Mouse (Mus musculus) intestine, embryonic 16.5 days (tissue): Measurements from ENCODE around the gene Ddx31. TPM values are rescaled to one million over a fixed set of nuclear protein-coding genes. Genes with fewer than 3 reads are reported as not detected.

Experiments used
- ATAC-seq: fragments of 200-750 bp; cut with Nextera tagmentation; 2 replicates; pipeline ENCODE4 v1.8.0; 2017; ENCODE audit warnings: moderate TSS enrichment, moderate library complexity
- H3K27ac ChIP-seq: fragments of 300-500 bp; sonication (generic); 2 replicates; pipeline ENCODE4 v1.5.1; 2014; ENCODE audit warnings: mild to moderate bottlenecking, low read length
- H3K27me3 ChIP-seq: fragments of 300-500 bp; sonication (generic); replicated peaks from 2 replicates; pipeline ENCODE4 v1.6.1; 2014; ENCODE audit warnings: low read length, control low read depth, mixed read lengths; ENCODE audit not compliant: control insufficient read depth, insufficient read depth
- H3K36me3 ChIP-seq: fragments of 300-500 bp; sonication (generic); 2 replicates; pipeline ENCODE4 v1.6.1; 2014; ENCODE audit warnings: low read length, control low read depth; ENCODE audit not compliant: control insufficient read depth, insufficient read depth
- H3K4me1 ChIP-seq: fragments of 300-500 bp; sonication (generic); 2 replicates; pipeline ENCODE4 v1.6.1; 2014; ENCODE audit warnings: low read length, control low read depth, mixed read lengths; ENCODE audit not compliant: control insufficient read depth, insufficient read depth
- H3K4me2 ChIP-seq: fragments of 300-500 bp; sonication (generic); 2 replicates; pipeline ENCODE4 v1.6.1; 2014; ENCODE audit warnings: low read depth, low read length, control low read depth
- H3K4me3 ChIP-seq: fragments of 300-500 bp; sonication (generic); 2 replicates; pipeline ENCODE4 v1.5.1; 2014; ENCODE audit warnings: mild to moderate bottlenecking, low read length
- H3K9ac ChIP-seq: fragments of 300-500 bp; sonication (generic); 2 replicates; pipeline ENCODE4 v1.6.1; 2014; ENCODE audit warnings: low read depth, low read length
- H3K9me3 ChIP-seq: fragments of 300-500 bp; sonication (generic); 2 replicates; pipeline ENCODE4 v1.6.1; 2016; ENCODE audit warnings: low read length, control low read depth; ENCODE audit not compliant: control insufficient read depth
- WGBS: fragments of 180-500 bp; shearing (Covaris S2); extraction: QIAGEN DNeasy Blood & Tissue Kit; methylation state at CpG from one replicate; pipeline ENCODE4 v1.1.7; 2014; 5-methylcytosine and 5-hydroxymethylcytosine counted together
- polyA plus RNA-seq: library from polyadenylated mRNA; unstranded; fragments of >200 nt; fragmentation: Nextera tagmentation; extraction: Ambion mirVana; gene quantifications from 2 replicates; pipeline ENCODE4 v1.2.1, GENCODE M21; 2015

The Ddx31 gene
- polyA plus RNA-seq, 1 experiment from 2014 or later: 11.4 TPM

GRCm38 (mm10) chr2:28908389-28909153 lies 68.4 kb downstream of the Ddx31 start:
- WGBS: 3% methylated on average over 39 of the region's 39 CpGs
- Histone ChIP-seq H3K4me3 (peak overlapping the region; percentile 22), H3K4me1 (peaks cover 6% of the 10 kb centered on the region; the same call in 1 of the 2 replicates), H3K9ac (no peak overlapping the region), H3K27me3 (peaks cover 60% of the 10 kb centered on the region), H3K4me2 (peak overlapping the region; percentile 42), H3K36me3 (no peaks in the 10 kb centered on the region), H3K9me3 (no peaks in the 10 kb centered on the region), H3K27ac (no peak overlapping the region)
- no peak; the same call in 1 of the 2 replicates for ATAC-seq

GRCm38 (mm10) chr2:28909186-28909817 lies 69.1 kb downstream of the Ddx31 start:
- Histone ChIP-seq H3K4me3 (no peak overlapping the region), H3K4me2 (no peak overlapping the region), H3K27me3 (peaks cover 66% of the 10 kb centered on the region), H3K9ac (no peak overlapping the region), H3K9me3 (no peaks in the 10 kb centered on the region), H3K36me3 (no peaks in the 10 kb centered on the region), H3K4me1 (peaks cover 6% of the 10 kb centered on the region; the same call in 1 of the 2 replicates), H3K27ac (no peak overlapping the region)
- WGBS: 2% methylated on average over 39 of the region's 41 CpGs
- no peak; the same call in 1 of the 2 replicates for ATAC-seq

GRCm38 (mm10) chr2:28909818-28910710 lies 69.9 kb downstream of the Ddx31 start:
- no peak overlapping the region for H3K27ac ChIP-seq
- H3K9me3 ChIP-seq: no peaks in the 10 kb centered on the region
- WGBS: 8% methylated on average over 25 of the region's 25 CpGs
- H3K27me3 ChIP-seq: peaks cover 74% of the 10 kb centered on the region
- H3K4me1 ChIP-seq: peaks cover 6% of the 10 kb centered on the region; the same call in 1 of the 2 replicates
- ATAC-seq: no peak
- no peak overlapping the region for H3K4me3 ChIP-seq
- no peak overlapping the region for H3K9ac ChIP-seq
- H3K36me3 ChIP-seq: no peaks in the 10 kb centered on the region
- no peak overlapping the region for H3K4me2 ChIP-seq

DNA sequence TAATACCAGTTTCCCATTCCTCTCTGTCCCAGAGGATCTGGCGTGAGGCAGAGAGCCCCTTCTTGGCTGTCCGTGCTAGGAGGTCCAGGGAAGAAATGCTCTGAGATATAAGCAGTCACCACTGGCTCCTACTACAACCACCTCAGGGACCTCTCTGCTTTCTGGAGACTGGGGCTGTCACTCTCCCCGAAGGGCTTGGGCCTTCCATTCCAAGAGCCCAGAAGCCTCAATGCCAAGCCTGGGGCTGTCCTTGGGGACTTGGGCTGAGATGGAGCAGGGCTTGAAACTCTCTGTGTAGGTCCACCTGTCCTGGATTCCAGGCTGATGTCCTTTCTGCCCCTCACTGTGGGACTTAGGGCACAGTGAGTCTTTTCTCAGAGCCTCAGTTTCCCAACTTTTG lies 70.7 kb downstream of the Ddx31 start:
- Histone ChIP-seq H3K9me3 (no peaks in the 10 kb centered on the region), H3K27me3 (peaks cover 82% of the 10 kb centered on the region), H3K9ac (no peak overlapping the region), H3K4me2 (no peak overlapping the region), H3K27ac (no peak overlapping the region), H3K4me1 (peaks cover 6% of the 10 kb centered on the region; the same call in 1 of the 2 replicates), H3K36me3 (no peaks in the 10 kb centered on the region), H3K4me3 (no peak overlapping the region)
- no peak for ATAC-seq
- WGBS: 8% methylated on average over 3 of the region's 3 CpGs

DNA sequence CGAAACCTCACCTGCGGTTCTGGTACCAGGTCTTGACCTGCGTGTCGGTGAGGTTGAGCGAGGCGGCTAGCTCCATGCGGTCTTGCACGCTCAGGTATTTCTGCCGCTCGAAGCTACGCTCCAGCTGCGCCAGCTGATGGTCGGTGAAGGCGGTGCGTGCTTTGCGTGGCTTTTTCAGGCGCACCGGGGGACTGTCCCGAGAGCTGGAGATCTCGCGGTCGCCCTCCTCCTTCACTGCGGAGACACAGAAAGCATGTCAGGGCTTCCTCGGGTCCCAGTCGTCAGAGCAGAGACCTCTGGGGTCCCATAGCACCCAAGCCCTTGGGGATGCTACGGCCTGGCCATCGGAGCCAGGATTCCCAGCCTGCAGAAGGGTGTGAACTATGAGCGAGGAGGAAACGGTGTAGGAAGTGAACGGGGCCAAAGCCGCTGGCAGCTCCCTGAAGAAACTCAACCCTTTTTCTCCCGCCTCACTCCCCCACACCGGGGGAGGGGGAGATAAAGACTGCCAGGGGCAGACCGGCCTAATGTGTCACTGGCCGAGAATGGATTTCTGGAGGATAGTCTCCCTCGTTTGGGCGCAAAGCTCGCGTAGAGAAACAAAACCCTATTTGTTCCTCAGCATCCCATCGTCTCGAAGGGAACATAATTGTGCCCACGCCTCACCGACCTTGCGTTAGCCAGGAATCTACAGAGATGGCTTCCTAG lies 71.3 kb downstream of the Ddx31 start:
- no peak overlapping the region for H3K27ac ChIP-seq
- H3K36me3 ChIP-seq: no peaks in the 10 kb centered on the region
- peaks cover 83% of the 10 kb centered on the region for H3K27me3 ChIP-seq
- WGBS: 1% methylated on average over 44 of the region's 44 CpGs
- H3K9me3 ChIP-seq: no peaks in the 10 kb centered on the region
- no peak for ATAC-seq
- no peak overlapping the region for H3K4me3 ChIP-seq
- peaks cover 6% of the 10 kb centered on the region; the same call in 1 of the 2 replicates for H3K4me1 ChIP-seq
- H3K4me2 ChIP-seq: no peak overlapping the region
- H3K9ac ChIP-seq: no peak overlapping the region

DNA sequence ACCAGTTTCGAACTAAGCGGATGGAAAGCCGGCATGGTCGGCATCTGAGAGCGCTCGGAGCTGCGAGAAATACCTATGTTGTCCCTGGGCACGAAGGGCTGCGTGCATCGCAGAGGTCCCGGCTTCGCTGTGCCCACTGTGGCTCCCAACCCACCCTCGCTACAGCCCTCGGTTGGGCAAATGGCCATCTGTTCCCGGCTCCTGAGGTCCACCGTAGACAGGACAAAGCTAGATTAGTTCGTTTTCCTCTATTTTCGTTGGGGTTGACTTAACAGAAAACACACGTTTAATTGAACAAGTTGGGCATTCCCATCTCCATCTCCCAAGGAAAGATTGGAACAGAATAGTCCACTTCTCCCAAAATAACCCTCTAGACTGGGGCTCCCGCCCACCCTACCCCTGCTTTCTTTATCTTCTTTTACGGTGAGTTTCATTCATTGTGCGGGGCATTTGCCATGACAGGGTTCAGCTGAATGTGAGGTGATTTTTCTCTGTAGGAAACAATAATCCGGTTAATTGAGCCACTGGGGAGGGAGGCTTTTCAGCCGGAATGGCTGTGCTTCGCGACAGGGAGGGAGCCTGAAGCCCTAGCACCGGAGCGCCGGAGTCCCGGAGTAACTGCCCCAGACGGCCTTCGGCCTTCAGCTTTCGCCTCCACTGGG lies 72.0 kb downstream of the Ddx31 start:
- Histone ChIP-seq H3K4me3 (no peak overlapping the region), H3K4me2 (no peak overlapping the region), H3K27ac (no peak overlapping the region), H3K9ac (no peak overlapping the region), H3K36me3 (no peaks in the 10 kb centered on the region), H3K4me1 (peaks cover 6% of the 10 kb centered on the region; the same call in 1 of the 2 replicates), H3K27me3 (peaks cover 86% of the 10 kb centered on the region), H3K9me3 (no peaks in the 10 kb centered on the region)
- no peak for ATAC-seq
- 3% methylated on average over 33 of the region's 33 CpGs for WGBS

DNA sequence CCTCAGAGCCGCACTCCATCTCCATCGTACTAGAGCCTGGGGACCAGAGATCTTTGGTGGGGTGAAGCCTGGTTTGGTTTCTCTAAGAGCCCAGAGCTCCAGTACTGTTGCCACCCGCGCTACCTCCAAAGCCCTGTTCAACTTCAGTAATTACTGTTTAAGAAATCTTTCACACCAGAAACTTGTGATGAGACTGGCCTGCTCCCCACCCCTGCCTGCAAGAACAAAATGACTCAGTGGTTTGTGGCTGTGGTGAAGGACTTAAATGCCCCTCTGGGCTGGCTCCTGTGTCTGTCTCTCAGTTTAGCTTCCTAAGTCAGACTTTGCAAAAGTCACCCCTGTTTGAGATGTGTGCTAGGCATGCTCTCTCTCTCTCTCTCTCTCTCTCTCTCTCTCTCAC lies 72.8 kb downstream of the Ddx31 start:
- peaks cover 81% of the 10 kb centered on the region for H3K27me3 ChIP-seq

GRCm38 (mm10) chr2:28914121-28914520 lies 73.9 kb downstream of the Ddx31 start:
- H3K4me1 ChIP-seq: peaks cover 4% of the 10 kb centered on the region; the same call in 1 of the 2 replicates
- no peak overlapping the region for H3K27ac ChIP-seq
- H3K9ac ChIP-seq: no peak overlapping the region
- no peak overlapping the region for H3K4me2 ChIP-seq
- peaks cover 78% of the 10 kb centered on the region for H3K27me3 ChIP-seq
- H3K36me3 ChIP-seq: no peaks in the 10 kb centered on the region
- ATAC-seq: no peak
- no peak overlapping the region for H3K4me3 ChIP-seq
- no peaks in the 10 kb centered on the region for H3K9me3 ChIP-seq
- 0% methylated on average over 2 of the region's 2 CpGs for WGBS

More for the DNA sequence above, 72.8 kb downstream of the Ddx31 start:
- H3K4me1 ChIP-seq: peaks cover 9% of the 10 kb centered on the region
- H3K9me3 ChIP-seq: no peaks in the 10 kb centered on the region
- H3K36me3 ChIP-seq: no peaks in the 10 kb centered on the region
- 2% methylated on average over 4 of the region's 4 CpGs for WGBS
- no peak overlapping the region for H3K4me3 ChIP-seq
- no peak overlapping the region for H3K9ac ChIP-seq
- H3K4me2 ChIP-seq: no peak overlapping the region
- no peak overlapping the region for H3K27ac ChIP-seq
- ATAC-seq: no peak
